Mouse (Mus musculus): ENCODE measurements at regions not wholly inside any gene's neighbourhood (a gene's known extent, or its start where the extent isn't known, plus 50 kb on each side); places are given as distances from the start of the nearest gene placed in this dataset.
"Not testable (repeated sequence)": the region's sequence is repeated elsewhere in the genome, so short reads cannot be mapped to it uniquely, and the experiment has no call there.

GRCm38 (mm10) chrX:76077781-76078180 lies 186.3 kb upstream of the Cldn34b3 start:
- DNase-seq = peak; percentile 21

GRCm38 (mm10) chrX:76082670-76083069 lies 181.4 kb upstream of the Cldn34b3 start:
- no peak for DNase-seq

DNA sequence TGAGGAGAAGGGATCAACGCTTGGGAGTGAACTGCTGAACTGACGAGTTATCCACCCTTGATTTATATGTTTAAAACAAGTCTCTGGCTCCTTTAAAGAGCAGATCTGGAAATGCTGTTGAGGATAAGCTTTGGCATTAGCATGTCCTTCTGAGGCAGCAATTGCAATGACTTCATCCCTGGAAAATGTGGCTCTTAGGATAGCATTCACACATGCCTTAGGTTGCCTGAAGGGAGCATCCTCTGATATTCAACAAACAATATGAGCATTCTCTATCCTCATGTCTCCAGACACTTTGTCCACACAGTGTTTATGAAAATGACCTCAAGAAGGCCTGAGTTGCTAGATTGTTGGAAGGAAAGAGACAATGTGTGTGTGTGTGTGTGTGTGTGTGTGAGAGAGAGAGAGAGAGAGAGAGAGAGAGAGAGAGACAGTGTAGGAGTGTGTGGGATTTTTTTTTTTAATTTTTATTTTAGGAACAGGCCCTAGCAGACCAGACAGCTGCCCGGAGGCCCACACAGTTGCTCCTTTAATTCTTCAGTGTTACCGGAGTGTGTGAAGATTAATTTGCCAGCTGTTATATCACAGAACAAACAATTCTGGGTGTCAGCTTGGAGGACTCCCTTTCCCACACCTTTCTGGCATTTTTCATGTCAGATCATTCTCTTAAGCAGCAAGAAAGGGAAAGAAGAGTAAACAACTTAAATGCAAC lies 153.2 kb upstream of the Cldn34b3 start:
- DNase-seq = no peak

DNA sequence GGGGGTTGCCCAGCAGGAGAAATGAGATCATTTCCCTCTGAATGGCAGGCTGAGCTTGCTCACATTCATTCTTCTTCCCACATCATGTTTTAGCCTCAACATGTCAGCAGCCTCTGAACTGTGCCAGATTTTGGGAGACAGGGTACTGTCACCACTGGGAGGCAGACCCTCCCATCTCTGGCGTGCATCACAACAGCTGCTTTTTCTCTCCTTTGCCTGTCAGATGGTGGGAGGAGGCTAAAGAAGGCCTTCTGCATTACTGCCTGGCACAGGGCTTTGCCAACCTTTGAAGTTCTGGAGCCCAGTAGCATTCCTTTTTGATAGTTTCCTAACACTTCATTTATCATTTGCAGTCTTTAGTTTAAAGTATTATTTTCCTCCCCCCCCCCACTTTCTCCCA lies 148.0 kb upstream of the Cldn34b3 start:
- no peak for DNase-seq

DNA sequence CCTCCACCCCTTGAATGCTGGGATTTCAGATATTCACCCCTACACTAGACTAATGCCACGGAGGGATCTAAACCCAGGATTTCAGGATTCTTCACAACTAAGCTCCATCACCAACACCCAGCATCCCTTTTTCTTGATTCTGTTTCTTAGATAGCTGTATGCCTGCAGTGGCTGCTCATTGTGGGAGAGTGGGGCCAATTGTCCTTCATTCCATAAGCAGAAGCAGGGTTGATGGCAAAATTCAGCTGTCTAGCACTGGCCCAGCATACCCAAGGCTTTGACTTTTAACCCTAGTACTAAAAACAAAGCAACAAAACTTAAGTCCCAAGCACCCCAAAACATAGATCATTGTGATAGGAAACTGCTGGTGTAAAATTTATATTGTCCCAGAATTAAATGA lies 147.5 kb upstream of the Cldn34b3 start:
- no peak for DNase-seq

DNA sequence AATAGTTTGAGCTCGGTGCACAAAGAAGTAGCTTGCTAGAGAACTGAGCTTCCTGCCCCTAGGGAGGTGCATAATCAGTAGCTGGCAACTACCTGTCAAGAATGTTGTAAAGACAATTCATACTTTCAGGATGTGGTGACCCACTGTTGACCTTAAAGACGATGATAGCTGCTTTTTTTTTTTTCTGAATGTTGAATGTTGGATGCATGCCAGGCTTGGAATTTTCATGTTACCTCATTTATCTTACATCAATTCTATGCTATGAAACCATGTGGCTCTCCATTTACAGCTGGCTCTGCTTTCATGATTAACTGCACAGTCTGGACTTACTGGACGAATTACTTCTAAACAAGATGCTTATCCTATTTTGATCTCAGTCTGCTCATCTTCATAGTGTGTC lies 143.2 kb upstream of the Cldn34b3 start:
- peak; percentile 4 for DNase-seq

- DNase-seq = no peak
Observed at GRCm38 (mm10) chrX:76123355-76123754, 140.7 kb upstream of the Cldn34b3 start.

DNA sequence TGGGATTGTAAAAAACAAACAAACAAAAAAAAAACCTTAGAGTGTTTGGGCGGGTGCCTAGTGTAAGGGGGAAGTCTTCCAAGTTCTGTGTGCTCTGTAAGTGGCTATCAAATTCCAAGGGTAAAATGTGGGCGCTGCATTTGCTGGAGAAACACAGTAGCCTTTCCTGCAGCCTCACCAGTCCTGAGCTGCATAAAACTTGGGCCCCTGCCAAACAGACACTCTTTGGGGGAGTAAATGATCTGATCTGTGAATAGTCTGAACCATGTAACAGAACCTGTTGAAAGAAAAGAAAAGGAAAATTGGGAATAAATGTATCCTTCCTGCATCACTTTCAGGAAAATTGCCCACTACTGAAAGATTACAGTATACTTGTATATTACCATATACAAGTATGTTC lies 126.4 kb upstream of the Cldn34b3 start:
- no peak for DNase-seq

GRCm38 (mm10) chrX:76141022-76141421 lies 123.1 kb upstream of the Cldn34b3 start:
- DNase-seq = no peak

GRCm38 (mm10) chrX:76174806-76175205 lies 89.3 kb upstream of the Cldn34b3 start:
- not testable (repeated sequence) for DNase-seq

DNA sequence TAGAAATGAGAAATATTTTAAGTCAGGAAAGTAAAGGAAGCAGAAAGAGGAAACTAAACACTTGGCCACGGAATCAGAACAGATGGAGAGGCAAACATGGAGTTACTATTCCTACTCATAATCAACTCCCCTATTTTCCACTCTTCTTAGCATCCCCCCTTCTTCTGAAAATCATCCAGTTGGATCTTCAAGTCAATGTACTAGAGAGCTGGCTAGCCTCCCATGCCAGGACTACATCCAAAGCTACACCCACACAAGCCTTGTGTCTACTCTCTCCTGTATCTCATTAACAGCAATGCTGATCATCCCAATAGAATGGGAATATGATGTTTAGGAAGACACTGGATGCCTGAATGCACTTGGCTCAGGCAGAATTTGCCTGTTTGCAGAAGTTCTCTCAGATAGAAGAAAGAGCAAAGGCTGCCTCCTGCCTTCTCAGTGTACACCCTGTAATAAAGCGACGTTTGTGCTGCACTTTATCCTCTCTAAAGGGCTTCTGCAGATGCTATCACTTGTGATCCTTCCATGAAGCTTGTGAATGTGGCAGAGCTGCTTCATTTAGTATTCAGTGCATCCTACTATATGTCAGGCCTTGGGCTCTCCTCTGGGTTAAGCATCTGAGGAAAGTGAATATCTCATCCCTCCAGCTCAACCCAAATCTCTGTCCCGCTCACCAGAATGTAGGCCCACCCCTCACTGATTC lies 82.5 kb upstream of the Cldn34b3 start:
- no peak for DNase-seq

GRCm38 (mm10) chrX:76200607-76201006 lies 63.5 kb upstream of the Cldn34b3 start:
- no peak for DNase-seq

GRCm38 (mm10) chrX:76201366-76201765 lies 62.7 kb upstream of the Cldn34b3 start:
- DNase-seq = peak; percentile 18

Data from kidney, adult 9 months (tissue).